Mouse (Mus musculus) heart, adult 8-10 months (tissue): ENCODE measurements around the gene Gcc2. TPM values are rescaled to one million over a fixed set of nuclear protein-coding genes. Genes with fewer than 3 reads are reported as not detected.
"Not testable (repeated sequence)": the region's sequence is repeated elsewhere in the genome, so short reads cannot be mapped to it uniquely, and the experiment has no call there.

Experiments used
- DNase-seq: peaks from one replicate; pipeline ENCODE4 v3.0.0; 2022; ENCODE audit warnings: low spot score
- total RNA-seq, 4 experiments: library from RNA; stranded (reverse); gene quantifications; 2 replicates each; pipeline ENCODE4 v1.2.4; 2022

The Gcc2 gene
- total RNA-seq, 4 experiments from 2014 or later: 28.8 to 38.4 (median 35.9) TPM

DNA sequence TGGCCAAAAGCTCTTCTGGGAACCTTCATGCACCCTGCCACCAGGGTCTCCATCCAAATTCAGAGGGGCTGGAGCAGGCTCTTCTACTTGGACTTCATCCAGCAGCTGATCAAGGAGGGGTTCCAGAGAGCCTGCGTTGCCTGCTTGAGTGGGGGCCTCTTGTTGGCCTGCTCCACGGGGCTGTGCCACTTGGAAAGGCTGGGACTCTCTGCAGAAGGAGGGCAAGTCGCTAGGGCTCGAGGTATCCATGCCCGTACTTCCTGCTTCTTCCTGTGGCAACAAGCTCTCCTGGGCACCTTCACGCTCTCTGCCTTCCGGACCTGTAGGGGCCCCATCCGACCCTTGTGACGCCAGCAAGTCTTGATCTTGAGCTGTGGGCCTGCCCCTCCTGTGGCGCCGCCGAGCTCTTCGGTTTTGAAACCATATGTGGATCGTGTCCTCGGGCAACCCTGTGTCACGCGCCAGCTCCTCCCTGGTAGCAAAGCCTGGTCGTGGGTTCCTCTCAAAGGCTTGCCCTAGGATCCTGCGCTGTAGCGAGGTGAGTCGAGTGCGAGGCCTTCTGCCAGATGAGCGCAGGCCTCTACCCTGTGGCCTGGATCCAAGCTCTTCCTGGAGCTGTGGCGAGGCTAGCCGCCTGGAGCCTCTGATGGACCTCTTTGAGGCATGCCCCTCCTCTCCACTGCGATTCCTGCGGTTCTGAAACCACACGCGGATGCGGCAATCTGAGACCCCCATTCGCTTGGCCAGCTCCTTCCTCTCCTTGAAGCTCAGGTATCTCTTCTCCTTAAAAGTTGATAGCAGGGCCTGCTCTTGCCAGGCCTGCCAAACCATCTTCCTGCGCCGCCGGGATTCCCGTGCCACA is 23.3 kb upstream of the Gcc2 start:
- peak; percentile 71 for DNase-seq

DNA sequence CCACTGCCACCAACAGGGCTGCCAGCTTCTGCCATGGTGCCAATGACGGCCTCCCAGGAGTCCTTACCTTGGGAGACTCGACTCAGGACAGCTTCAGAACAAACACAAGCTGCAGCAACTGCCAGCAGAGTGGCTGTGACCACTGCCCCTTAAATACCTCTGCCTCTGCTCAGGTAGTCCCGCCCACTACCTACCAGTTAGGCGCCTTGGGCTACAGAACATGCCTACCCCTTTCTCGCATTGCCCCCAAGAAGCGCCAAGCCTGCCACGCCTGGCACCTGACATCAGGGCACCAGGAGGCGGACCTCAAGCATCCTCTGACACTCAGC is 22.7 kb upstream of the Gcc2 start, which contains the start of gene Duxf3:
Duxf3 (minus strand) TSS at position 35 of the 329 bp plus-strand sequence.
- DNase-seq: not testable (repeated sequence)

DNA sequence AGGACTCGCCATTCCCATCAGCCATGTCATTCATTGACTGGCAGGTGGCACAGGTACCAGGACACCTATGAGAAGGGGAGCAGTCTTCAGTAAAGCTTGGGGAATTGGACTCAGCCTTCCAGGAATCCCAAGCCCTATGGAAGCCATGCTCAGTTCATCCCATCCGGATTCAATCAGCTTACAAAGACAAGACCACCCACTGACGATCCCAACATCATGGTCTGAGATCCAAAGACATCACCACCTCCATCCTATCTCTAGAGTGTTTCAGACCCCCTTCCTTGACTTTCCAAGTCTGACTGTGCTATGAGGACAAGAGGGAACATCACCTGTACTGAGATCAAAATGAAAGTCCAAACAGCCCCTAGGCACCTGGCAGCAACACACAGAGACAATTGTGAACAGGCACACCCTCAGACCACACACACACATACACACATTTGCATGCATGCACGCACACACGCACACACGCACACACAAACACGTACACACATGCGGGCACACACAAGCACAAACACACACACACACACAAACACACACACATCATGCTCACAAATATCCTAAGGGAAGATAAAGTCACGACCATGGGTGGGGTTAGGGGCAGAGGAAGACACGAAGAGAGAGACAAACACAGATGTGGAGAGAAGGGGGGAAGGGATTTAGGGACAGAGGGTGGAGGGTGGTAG is 22.1 kb upstream of the Gcc2 start:
- DNase-seq: not testable (repeated sequence)

DNA sequence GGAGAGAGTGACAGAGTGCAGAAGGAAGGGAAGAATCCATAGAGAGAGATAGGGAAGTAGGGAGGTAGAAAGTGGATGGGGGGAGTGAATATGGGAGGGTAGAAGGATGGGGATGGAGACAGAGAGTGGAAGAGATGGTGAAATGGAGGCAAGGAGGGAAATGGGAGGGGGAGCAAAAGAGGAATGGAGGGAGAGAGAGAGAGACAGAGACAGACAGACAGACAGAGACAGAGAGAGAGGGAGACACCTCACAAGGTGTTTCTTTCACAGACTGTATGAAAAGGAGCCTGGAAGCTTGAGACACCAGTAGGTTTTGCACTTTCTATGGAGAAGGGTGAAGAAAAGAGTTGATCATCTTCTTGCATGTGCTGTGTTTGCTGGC is 21.6 kb upstream of the Gcc2 start:
- DNase-seq: not testable (repeated sequence)

DNA sequence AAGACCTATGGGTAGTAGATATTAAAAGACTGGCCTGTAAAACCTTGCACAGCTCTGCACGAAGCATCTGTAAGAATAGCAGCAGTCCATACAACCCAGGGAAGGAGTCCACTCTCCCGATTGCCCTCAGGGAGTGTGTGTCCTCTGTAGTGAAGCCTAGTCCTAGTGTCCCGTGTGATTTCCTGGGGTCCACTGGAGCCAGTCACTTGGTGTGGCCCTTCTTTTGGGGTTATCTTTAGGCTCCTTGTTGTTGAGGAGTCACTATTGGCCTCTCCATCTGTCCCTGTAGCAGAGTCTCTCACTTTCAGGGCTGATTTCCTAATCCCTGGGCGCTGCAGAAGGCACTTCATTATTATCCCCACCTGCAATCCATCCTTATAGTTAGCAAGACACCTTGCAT is 20.3 kb upstream of the Gcc2 start:
- not testable (repeated sequence) for DNase-seq

DNA sequence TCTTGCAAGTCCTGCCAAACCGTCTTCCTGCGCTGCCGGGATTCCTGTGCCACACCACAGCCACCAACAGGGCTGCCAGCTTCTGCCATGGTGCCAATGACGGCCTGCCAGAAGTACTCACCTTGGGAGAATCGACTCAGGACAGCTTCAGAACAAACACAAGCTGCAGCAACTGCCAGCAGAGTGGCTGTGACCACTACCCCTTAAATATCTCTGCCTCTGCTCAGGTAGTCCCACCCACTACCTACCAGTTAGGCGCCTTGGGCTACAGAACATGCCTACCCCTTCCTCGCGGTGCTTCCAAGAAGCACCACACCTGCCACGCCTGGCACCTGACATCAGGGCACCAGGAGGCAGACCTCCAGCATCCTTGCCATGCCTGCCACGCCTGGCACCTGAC is 18.7 kb upstream of the Gcc2 start, which contains the start of gene Gm4981:
Gm4981 (minus strand) TSS at position 89 of the 400 bp plus-strand sequence.
- DNase-seq: no peak

DNA sequence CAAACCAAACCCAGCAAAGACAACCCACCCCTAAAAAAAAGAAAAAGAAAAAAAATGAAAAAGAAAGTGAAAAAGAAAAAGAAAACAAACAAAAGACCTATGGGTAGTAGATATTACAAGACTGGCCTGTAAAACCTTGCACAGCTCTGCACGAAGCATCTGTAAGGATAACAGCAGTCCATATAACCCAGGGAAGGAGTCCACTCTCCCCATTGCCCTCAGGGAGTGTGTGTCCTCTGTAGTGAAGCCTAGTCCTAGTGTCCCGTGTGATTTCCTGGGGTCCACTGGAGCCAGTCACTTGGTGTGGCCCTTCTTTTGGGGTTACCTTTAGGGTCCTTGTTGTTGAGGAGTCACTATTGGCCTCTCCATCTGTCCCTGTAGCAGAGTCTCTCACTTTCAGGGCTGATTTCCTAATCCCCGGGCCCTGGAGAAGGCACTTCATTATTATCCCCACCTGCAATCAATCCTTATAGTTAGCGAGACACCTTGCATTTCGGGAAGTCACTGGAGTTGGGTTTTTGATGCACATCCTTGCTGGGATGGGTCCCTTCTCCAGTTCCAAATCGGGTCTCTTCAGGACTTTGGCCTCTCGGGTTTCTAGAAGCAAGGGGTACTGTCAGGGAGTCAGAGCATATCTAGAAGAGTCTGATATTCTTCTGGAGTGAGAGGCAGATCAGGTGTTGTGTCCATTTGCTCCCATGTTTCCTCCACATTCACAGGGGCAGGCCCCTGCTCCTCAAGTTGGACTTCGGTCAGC is 16.1 kb upstream of the Gcc2 start:
- not testable (repeated sequence) for DNase-seq

DNA sequence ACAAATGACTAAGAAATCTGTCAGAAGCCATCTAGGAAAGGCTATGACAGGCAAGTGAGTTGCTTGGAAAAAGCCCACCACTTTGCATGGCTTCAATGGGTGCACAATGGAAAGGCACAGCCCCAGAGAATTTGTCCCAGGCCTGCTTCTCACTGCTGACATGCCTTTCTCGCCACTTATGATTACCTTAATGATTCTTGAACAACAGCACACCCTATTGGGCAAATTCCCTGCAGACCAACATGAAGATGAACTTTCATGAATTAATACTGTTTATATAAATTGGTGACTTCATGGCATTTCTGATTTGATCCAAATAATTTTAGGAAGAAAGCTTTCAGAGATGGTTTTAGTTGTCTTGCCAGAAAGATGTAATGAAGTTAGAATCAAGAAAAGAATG is 5.8 kb upstream of the Gcc2 start:
- DNase-seq: no peak

DNA sequence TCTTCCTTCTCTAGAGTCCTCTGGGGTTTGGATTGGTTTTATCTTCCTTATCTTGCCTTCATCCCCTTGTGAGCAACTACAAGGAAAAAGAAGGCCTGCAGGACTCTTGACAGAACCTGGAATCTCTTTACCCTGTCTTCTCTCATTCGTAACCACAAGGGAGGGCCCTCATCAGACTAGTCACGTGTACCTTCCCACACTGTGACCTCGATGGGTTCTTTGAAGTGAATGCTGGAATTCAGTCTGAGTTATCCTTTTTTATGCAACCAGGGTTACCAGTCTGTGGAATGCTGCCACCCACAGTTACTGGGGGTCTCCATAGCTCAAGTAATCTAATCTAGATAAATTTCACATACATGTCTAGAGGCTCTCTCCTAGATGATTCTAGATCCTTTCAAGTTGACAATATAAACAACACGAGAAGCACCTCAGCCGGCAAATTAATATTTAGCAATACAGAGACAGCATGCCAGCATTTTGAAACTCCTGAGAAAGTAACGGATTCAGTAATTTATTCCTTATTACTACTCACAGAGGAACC is 592 bp upstream of the Gcc2 start:
- no peak for DNase-seq

DNA sequence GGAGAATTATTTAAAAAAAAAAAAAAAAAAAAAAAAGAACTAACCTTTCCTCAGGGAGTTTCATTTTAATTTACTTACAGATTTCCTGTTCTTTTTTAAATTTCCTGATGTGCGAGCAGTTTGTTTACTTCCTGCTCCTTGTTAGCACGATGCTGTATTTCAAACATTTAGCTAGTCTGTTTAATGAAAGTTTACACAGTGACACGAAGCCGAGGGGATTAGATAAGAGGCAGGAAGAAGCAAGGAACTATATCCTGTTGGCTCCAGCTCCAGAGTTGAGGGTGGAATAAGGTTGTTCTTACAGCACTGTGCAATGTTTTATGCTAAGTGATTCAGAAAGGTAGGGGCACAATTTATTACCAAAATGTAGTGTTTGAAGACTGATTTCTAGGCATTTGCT is 657 bp downstream of the Gcc2 start:
- no peak for DNase-seq

DNA sequence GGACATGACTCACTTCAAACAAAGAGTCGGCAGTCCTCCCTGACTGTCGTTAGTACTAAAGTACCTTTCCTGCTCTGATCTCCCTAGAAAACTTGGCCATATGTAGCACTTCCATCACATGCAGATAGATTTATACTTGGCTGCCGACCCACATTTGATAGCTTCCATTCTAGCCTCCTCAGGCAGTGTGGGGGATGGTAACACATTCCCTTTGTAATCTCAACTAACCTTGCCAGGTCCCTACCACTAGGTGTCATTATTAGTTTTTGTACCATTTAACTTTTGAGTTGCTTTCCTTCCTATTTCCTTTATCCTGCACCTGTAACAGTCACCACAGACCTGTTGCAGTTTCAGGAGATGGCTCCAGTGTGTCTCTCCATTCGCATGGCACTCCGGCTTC is 3.2 kb downstream of the Gcc2 start:
- DNase-seq: no peak

DNA sequence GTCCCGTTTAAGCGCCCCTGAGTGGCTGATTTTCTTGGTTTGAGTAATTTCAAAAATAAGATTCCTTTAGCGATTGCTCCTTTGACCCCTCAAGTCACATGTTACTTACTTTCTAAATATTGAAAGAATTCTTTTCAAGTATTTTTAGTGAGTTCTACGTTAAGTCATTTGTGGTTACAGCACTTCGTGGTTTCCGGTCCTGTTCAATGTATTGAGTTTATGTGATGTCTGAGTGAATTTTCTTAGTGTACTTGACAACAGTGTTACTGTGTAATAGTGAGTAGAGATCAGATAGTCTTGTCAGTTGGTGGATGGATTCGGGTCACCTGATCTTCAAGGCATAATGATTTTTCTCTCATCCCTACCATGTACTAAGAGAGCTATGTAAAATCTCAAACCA is 26.9 kb downstream of the Gcc2 start:
- no peak for DNase-seq

DNA sequence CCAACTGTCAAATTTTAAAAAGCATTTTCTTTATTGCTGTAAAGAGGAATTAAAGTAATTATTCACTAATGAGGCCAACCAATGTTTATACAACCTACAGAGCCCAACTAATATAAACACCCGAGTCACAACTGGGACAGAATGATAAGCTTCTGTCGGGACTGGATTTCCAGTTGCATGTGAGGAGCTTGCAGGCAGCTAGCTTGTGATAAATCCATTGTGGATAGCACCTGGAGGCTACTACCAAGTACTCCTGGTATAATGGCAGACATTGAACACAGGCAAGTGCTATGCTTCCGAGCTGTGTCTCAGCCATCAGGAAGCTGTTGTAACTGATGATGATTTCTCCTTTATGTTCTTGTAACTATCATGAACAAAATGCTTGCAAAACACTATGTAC is 35.4 kb downstream of the Gcc2 start:
- no peak for DNase-seq

DNA sequence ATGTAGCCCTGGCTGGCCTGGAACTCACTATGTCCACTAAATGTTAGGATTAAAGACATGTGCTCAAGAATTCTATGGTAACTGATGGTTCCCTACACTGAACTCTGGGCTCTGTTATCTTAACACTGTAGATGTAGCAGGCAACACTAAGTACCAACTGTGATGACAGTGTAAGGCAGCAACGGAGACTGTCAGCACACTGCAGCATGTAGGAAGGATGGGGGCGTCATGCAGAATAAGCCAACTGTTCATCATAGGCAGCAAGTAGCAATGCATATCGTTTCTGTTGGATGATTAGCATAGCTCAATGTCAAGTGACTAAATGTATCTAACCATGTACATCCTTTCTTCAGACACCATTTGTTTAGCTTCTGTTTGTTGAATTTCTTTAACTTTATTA is 38.9 kb downstream of the Gcc2 start:
- no peak for DNase-seq

DNA sequence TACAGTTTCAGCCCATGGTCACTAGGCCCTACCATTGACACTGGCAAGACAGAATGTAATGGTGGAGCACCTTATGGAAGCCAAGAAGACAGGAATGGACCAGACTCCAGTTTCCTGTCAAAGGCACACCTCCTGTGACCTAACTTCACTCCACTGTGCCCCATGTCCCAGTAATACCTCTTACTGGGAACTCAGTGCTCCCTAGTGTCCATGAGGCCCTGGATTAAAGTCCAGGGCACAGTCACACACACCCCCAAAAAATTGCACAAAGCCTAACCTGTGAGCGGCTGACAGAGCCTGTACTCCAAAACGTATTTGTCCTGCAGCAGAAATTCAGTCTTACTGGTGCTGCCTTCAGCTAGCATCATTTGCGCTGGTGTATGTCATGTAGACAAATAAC is 40.3 kb downstream of the Gcc2 start:
- DNase-seq: no peak

DNA sequence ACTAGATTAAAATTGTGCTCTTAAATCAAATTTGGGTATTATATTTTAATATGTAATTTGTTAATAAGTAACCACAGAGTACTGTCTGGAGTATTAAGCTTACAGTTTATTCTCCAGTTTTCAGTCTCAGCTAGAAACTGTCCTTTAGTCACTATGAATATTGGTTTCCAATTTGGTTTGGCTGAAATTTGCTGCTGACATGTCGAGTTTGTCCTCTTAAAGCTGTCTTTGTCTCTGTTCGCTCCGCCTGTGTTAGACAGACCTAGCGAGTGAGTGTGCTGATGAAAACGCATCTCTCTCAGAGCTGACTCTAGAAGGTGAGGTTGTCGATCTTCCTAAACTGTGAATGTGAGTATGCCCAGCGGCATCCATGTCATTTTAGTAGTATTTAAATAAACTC is 49.7 kb downstream of the Gcc2 start:
- no peak for DNase-seq

DNA sequence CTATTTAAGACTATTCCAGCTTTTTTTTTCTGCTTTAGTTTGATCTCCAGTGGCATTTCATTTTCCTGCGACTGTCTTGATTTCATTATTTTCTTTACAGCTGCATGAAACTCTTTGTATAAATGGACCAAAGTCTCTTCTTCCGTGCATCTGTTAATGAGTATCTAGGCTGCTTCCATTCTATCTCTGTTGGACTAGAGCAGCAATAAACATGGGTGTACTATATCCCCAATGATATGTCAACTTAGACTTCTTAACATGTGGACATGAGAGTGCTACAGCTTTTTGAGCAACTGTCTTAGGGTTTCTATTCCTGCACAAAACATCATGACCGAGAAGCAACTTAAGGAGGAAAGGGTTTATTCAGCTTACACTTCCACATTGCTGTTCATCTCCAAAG is 51.6 kb downstream of the Gcc2 start:
- no peak for DNase-seq

DNA sequence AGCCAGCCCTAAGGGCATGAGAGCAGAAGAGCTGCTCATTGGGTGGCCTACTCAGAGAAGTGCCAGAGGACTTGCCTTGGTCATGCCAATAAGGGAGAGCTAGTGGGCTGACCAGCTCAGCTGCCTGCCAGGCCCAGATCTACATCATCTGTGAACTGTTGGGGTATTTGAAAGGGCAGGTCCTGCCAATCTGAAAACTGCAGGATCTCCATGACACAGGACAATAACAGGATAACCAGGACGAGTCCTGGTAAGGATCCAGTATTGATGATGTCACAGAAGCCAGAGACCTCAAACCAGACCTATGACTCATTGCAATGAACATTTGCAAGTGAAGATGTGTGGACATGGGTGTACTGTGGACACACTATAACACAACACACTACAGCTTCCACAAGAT is 55.5 kb downstream of the Gcc2 start:
- DNase-seq: no peak

DNA sequence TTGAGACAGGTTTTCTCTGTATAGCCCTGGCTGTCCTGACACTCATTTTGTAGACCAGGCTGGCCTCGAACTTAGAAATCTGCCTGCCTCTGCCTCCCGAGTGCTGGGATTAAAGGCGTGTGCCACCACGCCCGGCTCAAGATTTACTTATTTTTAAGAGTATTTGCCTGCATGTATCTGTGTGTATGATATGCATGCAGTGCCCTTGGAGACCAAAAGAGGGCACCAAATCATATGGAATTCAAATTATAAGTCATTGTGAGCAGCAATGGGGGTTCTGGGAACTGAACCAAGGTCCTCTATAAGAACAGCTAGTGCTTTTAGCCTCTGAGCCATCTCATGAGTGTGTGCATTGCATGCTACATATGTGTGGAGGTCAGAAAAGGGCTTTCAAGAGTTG is 57.6 kb downstream of the Gcc2 start:
- DNase-seq: no peak

DNA sequence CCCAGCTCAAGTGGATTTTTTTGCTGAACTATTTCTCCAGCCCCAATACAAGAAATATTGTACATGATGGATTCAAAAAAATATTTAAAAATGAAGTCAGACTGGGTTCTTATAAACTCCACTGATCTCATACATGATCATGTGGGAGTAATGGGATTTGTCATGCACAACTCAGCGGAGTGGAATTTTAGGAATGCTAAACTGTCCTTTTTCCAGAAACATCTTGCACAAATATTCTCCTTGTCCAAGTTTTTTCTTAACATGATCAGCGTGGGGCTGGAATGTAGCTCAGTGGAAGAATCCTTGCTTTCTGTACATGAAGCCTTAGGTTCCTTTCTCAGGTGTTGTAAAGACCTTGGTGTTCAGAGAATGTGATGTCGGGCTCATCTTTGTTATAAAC is 65.6 kb downstream of the Gcc2 start:
- DNase-seq: no peak

DNA sequence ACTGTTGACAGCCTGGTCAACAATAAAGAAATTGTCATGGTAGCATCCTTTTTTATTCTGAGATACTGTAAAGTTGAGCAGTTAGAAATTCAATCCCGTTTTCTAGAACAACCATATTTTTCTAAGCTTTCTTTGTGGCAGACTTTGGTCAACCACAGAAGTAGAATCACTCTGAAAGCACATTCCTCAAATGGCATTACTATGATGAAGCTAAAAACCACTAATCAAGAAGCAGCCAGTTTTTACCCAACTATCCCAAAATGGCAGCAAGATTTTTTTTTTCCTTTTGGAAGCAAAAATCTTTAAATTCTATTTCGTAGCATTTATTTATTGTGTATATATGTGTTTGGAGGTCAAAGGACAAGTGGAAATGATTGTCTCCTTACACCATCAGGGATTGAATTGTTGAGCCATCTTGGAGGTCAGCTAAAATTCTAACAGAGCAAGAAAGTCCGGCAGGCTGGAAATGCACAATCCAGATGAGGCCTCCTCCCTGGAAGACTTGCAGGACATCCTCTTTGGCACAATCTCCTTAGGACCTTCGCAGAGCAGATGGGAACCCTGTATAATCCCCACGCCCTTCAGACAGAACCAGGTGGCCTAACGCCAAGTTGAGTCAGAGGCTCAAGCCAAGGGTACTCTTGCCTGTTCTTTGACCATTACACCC is 67.2 kb downstream of the Gcc2 start:
- no peak for DNase-seq
